Mouse (Mus musculus) layer of hippocampus, postnatal 14 days (tissue): Measurements from ENCODE around the gene Fyb2. TPM values are rescaled to one million over a fixed set of nuclear protein-coding genes. Genes with fewer than 3 reads are reported as not detected.
A peak's percentile ranks its signal among the peaks of the same experiment; 100 is the strongest.
"Not testable (repeated sequence)": the region's sequence is repeated elsewhere in the genome, so short reads cannot be mapped to it uniquely, and the experiment has no call there.

ENCODE experiments used
- DNase-seq, 2 experiments: peaks; one replicate each; pipeline ENCODE4 v3.0.0; 2021 to 2022; ENCODE audit warnings: low spot score in 2 of 2, mixed read lengths in 1 of 2
- total RNA-seq, 2 experiments: library from RNA; stranded (reverse); gene quantifications; 2 replicates each; pipeline ENCODE4 v1.2.3; 2021

Gene Fyb2
- total RNA-seq, 2 experiments from 2014 or later, result 2.6 to 3.3 TPM

- DNase-seq, result not testable (repeated sequence)
Observed at GRCm38 (mm10) chr4:105004649-105005048, 91.4 kb downstream of the Fyb2 start.

DNA sequence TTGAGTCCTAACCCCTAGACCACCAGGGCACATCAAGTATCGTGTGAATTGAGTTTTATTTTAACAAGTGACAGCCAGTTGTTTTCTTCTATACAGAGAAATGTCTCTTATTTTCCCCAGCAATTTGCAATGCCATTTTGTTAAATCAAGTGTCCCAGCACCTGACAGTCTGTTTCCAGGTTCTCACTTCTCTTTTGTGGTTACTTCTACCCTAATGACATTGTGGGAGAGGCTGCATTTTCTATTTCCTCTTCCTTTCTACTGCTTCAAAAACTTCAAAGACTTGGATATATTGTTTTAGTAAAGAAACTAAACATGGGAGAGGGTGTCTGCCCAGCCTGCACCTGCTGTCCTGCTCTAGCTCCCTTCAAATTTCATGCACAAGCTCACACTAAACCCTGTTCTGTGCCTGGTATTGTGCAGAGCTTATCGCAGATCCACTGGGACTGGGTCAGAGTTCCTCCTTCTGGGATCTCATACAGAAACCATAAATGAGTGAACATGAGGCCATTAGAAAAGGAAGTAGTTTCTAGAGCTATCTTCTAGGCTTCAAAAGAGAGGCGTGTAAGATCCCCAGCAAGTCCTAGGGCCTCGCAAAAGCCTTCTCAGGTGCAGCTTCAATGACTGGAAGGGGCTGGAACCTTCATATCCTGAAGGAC, 94.2 kb downstream of the Fyb2 start:
- no peak for DNase-seq

DNA sequence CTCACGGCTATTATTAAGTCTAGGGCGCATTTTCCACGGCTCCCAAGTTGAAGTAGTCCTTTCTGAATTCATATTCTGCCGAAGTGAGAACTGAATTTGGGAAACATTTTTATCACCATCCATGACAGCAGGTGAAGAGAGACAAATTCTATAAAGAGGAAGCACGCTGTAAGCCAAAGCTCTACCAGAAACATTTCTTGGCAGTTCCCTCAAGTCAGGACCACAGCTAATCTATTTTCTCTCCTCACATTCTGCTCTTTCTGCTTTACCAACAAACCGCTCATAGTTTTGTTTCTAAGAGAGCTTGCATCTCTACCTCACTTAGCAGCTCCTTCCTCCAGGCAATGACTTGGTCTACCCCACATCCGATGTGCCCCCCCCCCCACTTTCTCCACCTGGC, 100.5 kb downstream of the Fyb2 start:
- no peak for DNase-seq

- DNase-seq, result no peak
Observed at GRCm38 (mm10) chr4:105015496-105015895, 102.2 kb downstream of the Fyb2 start.

GRCm38 (mm10) chr4:105016006-105016613, 102.9 kb downstream of the Fyb2 start:
- DNase-seq, result no peak

GRCm38 (mm10) chr4:105027278-105027677, 114.0 kb downstream of the Fyb2 start:
- no peak for DNase-seq

- DNase-seq, result no peak
Observed at GRCm38 (mm10) chr4:105031104-105031503, 117.8 kb downstream of the Fyb2 start.

DNA sequence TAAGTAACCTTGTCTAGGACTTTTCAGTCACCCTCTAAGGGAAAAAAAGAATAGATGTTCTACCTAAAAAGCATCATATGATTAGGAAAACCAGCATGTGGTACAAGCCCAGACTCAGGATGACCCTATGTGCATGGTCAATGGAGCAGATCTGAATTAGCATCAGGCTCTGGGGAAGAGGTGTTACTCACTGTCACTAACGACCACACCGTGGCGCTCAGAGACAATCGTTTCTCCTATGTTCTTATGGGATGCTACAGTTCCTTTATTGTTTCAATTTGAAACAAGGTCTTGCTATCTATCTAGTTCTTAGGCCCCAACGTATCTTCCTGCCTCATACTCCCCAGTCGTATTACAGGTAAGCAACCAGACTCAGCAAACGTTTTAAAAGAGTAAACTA, 119.9 kb downstream of the Fyb2 start:
- DNase-seq, result no peak

DNA sequence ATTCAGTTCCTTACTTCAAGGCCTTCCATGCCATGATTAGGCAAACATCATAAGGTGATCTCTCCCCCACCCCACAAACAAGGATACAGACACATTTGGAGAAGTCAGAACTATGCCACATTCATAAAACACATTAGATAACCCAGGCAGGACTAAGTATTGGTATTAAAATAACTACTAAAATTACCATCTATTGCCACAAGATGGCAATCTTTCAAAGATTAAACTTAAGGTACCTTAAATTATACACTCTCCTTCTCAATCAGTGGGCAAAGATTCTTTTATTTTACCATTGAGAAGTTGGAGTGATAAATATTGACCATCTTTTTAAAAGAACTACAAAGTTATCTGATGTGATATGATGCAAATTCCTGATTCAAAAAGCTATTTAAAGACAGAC, 121.0 kb downstream of the Fyb2 start:
- peak in 1 of 2 experiments; percentile 28 for DNase-seq

DNA sequence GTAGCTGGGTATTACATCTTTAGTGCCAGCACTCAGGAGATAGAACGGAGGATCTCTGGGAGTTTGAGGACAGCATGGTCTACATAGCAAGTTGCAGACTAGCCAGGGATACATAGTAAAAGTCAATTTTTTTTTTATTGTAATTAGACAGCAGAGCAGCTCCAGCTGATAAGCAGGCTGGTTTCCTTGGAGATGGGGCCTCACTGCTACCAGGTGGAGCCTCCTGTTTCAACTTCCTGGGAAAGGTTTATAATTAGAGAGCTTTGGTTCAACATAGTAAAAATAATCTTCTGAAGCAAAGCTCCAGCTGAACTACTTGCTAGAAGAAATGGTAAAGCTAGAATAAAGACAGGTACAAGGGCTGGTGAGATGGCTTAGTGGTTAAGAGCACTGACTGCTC, 136.8 kb downstream of the Fyb2 start:
- no peak for DNase-seq

DNA sequence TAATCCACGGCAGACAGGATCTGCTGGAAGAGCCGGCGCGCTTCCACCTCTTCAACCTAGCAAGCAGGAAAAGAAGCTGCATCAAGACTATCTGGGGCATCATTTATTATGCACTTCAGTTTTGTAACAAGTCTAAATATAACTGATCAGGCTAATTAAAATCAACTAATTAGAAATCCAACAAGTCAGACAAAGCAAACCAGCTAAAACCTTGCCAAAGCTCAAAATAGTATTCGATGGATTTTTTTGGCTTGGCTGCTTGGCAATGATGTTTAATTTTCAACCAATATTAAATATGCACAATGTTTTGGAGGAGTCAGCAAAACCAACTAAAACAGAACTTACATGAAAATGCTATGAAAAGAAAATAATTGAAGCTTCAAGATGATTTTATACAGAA, 138.0 kb downstream of the Fyb2 start:
- peak in 1 of 2 experiments; percentile 57 for DNase-seq

Other genes starting within 250 kb of the Fyb2 start
- under 1 TPM in 1 of 2 experiments, not detected in 1; 0.21 TPM for gene C8b, start 147.1 kb upstream of the Fyb2 start, total RNA-seq
- not detected for gene Gm17662, start 56.1 kb upstream of the Fyb2 start, total RNA-seq
- gene C8a, start 37.1 kb upstream of the Fyb2 start, total RNA-seq, result not detected
- gene Prkaa2, start 196.4 kb downstream of the Fyb2 start, total RNA-seq, result 10 to 100 TPM; 19.7 to 20.3 TPM
- 100 to 1,000 TPM; 170 to 178 TPM for gene Plpp3, start 243.9 kb downstream of the Fyb2 start, total RNA-seq